Mouse (Mus musculus) midbrain, postnatal 0 days (tissue): ENCODE data around the gene Calm5. TPM values are rescaled to one million over a fixed set of nuclear protein-coding genes. Genes with fewer than 3 reads are reported as not detected.
"Not testable (repeated sequence)": the region's sequence is repeated elsewhere in the genome, so short reads cannot be mapped to it uniquely, and the experiment has no call there.

ENCODE experiments used
- ATAC-seq: fragments of 200-750 bp; cut with Nextera tagmentation; 2 replicates; pipeline ENCODE4 v1.8.0; 2017; ENCODE audit warnings: moderate number of reproducible peaks, mild to moderate bottlenecking, moderate TSS enrichment, moderate library complexity; ENCODE audit not compliant: low FRiP score
- DNase-seq: peaks from one replicate; pipeline ENCODE4 v3.0.0-alpha.2; 2015; ENCODE audit warnings: low spot score
- H3K27ac ChIP-seq: fragments of 300-500 bp; sonication (generic); 2 replicates; pipeline ENCODE4 v1.5.1; 2014; ENCODE audit warnings: low read depth, mild to moderate bottlenecking, low read length, mixed read lengths
- H3K27me3 ChIP-seq: fragments of 300-500 bp; sonication (generic); 2 replicates; pipeline ENCODE4 v1.6.1; 2014; ENCODE audit warnings: low read length, control low read depth, mixed read lengths; ENCODE audit not compliant: insufficient read depth
- H3K36me3 ChIP-seq: fragments of 300-500 bp; sonication (generic); 2 replicates; pipeline ENCODE4 v1.6.1; 2014; ENCODE audit warnings: low read length, control low read depth, mixed read lengths; ENCODE audit not compliant: insufficient read depth
- H3K4me1 ChIP-seq: fragments of 300-500 bp; sonication (generic); 2 replicates; pipeline ENCODE4 v1.6.1; 2014; ENCODE audit warnings: mild to moderate bottlenecking, control low read depth, antibody characterized with exemption, low read length, mixed read lengths; ENCODE audit not compliant: insufficient read depth
- H3K4me2 ChIP-seq: fragments of 300-500 bp; sonication (generic); 2 replicates; pipeline ENCODE4 v1.6.1; 2014; ENCODE audit warnings: low read depth, mild to moderate bottlenecking, low read length, mixed read lengths; ENCODE audit not compliant: poor library complexity, severe bottlenecking
- H3K4me3 ChIP-seq: fragments of 300-500 bp; sonication (generic); 2 replicates; pipeline ENCODE4 v1.5.1; 2014; ENCODE audit warnings: low read depth, mild to moderate bottlenecking, low read length, moderate library complexity
- H3K9ac ChIP-seq: fragments of 300-500 bp; sonication (generic); replicated peaks from 2 replicates; pipeline ENCODE4 v1.6.1; 2014; ENCODE audit warnings: mild to moderate bottlenecking, low read length, moderate library complexity, mixed read lengths; ENCODE audit not compliant: poor library complexity, severe bottlenecking
- H3K9me3 ChIP-seq: fragments of 300-500 bp; sonication (generic); 2 replicates; pipeline ENCODE4 v1.6.1; 2016; ENCODE audit warnings: low read length, control low read depth
- CTCF ChIP-seq: IDR thresholded peaks from 2 replicates; pipeline ENCODE4 v1.5.1; 2016; ENCODE audit warnings: antibody characterized with exemption, mild to moderate bottlenecking
- WGBS: fragments of 180-500 bp; shearing (Covaris S2); extraction: QIAGEN DNeasy Blood & Tissue Kit; methylation state at CpG from one replicate; pipeline ENCODE4 v1.1.7; 2014; 5-methylcytosine and 5-hydroxymethylcytosine counted together
- polyA plus RNA-seq: library from polyadenylated mRNA; unstranded; fragments of >200 nt; fragmentation: Nextera tagmentation; extraction: Ambion mirVana; gene quantifications from 2 replicates; pipeline ENCODE4 v1.2.1, GENCODE M21; 2015
- total RNA-seq: library from RNA; depleted of rRNA; stranded (reverse); fragments of >200 nt; gene quantifications from 2 replicates; pipeline ENCODE4 v1.2.3, GENCODE M21; 2014; rRNA removed

Calm5 gene
- total and polyA plus RNA-seq, 2 experiments from 2014 or later: not detected

DNA sequence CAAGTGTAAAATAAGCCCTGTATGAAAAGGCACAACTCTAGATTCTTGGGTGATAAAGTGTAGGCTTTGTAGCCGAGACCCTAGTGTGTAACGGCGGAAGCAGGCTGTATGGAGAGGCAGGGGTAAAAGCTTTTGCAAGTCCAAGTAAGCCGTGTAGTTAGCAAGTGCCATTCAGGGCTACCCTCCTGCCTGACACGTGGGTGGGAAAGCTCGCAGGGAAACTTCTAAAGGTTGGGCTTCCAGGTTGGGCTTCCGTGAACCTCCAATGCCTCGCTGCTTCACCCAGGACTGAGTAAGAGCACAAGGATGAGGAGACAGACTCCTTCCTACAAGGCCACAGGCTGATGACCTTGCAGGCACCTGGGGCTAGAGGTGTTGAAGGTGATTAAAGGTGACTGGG lies 40.6 kb downstream of the Calm5 start:
- Histone ChIP-seq H3K27me3 (no peaks in the 10 kb centered on the region), H3K27ac (no peak overlapping the region), H3K9ac (no peak overlapping the region), H3K4me1 (no peaks in the 10 kb centered on the region), H3K9me3 (no peaks in the 10 kb centered on the region), H3K4me2 (no peak overlapping the region), H3K4me3 (no peak overlapping the region), H3K36me3 (no peaks in the 10 kb centered on the region)
- 81% methylated on average over 8 of the region's 8 CpGs for WGBS
- no peak for TF ChIP-seq CTCF
- DNase-seq (no peak), ATAC-seq (no peak)

DNA sequence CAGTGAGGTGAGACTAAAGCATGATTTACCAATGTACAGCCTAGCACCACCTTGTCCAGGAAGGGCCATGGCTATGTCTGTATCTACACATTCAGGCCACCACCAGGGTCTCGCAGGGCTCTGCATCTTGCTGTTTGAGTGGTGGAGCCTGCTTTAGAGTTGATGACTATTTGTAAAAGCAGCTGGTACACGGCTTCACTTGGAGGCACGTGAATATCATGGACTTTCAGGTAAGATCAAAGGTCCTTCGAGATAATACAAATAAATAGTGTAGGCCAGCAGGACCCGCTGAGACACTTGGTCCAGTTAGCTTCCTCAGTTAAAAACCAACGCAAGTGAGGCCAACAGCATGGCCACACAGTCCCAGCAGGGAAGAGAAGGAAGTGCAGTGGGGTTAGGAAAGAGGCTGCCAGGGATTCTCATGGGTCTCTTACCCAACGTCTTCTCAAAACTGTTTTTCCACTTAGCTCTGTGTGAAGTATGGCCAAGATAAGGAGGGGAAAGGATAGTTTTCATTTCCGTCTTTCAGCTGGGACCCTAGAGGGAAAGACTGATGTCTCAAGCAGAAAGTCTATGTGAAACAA lies 41.5 kb downstream of the Calm5 start:
- Histone ChIP-seq H3K9me3 (no peaks in the 10 kb centered on the region), H3K27me3 (no peaks in the 10 kb centered on the region), H3K4me1 (no peaks in the 10 kb centered on the region), H3K27ac (no peak overlapping the region), H3K9ac (no peak overlapping the region), H3K4me2 (no peak overlapping the region), H3K4me3 (no peak overlapping the region), H3K36me3 (no peaks in the 10 kb centered on the region)
- no peak for DNase-seq
- TF ChIP-seq CTCF: no peak
- ATAC-seq: no peak
- 89% methylated on average over 8 of the region's 8 CpGs for WGBS

DNA sequence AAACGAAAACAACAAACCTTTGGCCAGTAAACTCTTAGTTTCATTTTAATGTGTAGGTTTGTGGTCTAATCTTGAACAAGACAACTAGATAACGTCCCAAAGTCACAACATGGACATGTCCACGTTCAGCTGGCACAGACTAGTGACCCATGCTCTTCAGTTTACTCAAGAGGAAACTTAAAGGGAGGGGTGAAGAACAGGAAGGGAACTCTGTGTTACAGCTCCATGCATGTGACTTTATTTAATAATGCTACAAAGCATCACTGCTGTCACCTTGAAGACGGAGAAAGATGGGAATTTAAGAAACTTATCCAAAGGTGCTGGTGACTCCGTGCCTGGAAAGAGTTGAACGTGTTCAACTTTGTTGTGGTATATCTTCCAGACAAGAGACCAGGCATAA lies 42.1 kb downstream of the Calm5 start:
- Histone ChIP-seq H3K4me3 (no peak overlapping the region), H3K27ac (no peak overlapping the region), H3K9me3 (no peaks in the 10 kb centered on the region), H3K9ac (no peak overlapping the region), H3K4me1 (no peaks in the 10 kb centered on the region), H3K4me2 (no peak overlapping the region), H3K27me3 (no peaks in the 10 kb centered on the region), H3K36me3 (no peaks in the 10 kb centered on the region)
- TF ChIP-seq CTCF: no peak
- 91% methylated on average over 6 of the region's 6 CpGs for WGBS
- no peak for DNase-seq
- no peak for ATAC-seq

DNA sequence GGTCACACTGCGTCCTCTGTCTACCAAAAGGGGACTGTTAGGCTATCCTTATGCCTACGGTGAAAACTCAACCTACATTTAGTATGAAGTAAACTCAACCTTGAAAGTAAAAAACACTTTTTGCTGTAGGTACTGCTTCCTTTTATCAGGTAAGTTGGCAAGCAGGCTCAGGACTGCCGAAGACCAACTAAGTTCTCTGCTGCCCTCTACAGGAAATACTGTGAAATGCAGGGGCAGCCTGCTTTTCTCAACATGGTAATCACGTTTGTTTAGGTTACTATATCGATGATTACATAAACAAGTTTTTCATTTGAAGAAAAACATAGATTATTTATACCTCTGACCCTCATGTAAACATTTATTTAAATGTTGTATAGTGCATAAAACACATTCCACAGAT lies 42.9 kb downstream of the Calm5 start:
- no peak for ATAC-seq
- WGBS: 36% methylated on average over 5 of the region's 5 CpGs

DNA sequence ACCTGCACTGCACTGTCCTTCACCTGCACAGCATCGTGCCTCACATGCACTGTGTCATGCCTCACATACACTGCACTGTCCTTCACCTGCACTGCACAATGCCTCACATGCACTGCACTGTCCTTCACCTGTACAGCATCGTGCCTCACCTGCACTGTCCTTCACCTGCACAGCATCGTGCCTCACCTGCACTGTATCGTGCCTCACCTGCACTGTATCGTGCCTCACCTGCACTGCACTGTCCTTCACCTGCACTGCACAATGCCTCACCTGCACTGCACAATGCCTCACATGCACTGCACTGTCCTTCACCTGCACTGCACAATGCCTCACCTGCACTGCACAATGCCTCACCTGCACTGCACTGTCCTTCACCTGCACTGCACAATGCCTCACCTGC lies 44.2 kb downstream of the Calm5 start:
- not testable (repeated sequence) for H3K27ac ChIP-seq, H3K27me3 ChIP-seq, H3K4me1 ChIP-seq, DNase-seq, ATAC-seq, H3K4me3 ChIP-seq, H3K9me3 ChIP-seq, H3K9ac ChIP-seq, H3K36me3 ChIP-seq, H3K4me2 ChIP-seq
- 92% methylated on average over 5 of the region's 5 CpGs for WGBS

More for the DNA sequence above, 42.9 kb downstream of the Calm5 start:
- H3K9ac ChIP-seq: no peak overlapping the region
- no peaks in the 10 kb centered on the region for H3K4me1 ChIP-seq
- H3K27ac ChIP-seq: no peak overlapping the region
- peak; percentile 97 for TF ChIP-seq CTCF
- peak; percentile 86 for DNase-seq
- no peaks in the 10 kb centered on the region for H3K9me3 ChIP-seq
- H3K4me2 ChIP-seq: no peak overlapping the region
- no peak overlapping the region for H3K4me3 ChIP-seq
- no peaks in the 10 kb centered on the region for H3K36me3 ChIP-seq
- no peaks in the 10 kb centered on the region for H3K27me3 ChIP-seq

DNA sequence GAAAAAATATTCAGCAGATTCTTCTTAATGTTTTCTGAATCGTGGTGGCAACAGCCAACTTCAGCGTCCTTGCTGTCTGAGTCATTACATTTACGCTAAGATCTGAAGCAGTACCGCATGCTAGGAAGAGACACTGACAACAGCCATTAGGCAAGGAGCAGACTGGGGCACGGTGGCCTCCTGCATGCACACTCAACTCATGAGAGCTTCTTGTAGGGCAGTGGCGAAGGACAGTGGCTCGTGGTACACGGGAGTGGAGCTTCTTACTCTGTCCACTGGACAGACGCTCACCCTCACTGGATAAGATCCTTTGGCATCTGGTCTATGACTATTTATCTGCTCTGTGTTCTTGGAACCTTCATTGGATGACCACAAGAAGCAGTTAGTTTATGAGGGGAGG lies 45.3 kb downstream of the Calm5 start:
- Histone ChIP-seq H3K4me2 (no peak overlapping the region), H3K9me3 (no peaks in the 10 kb centered on the region), H3K9ac (no peak overlapping the region), H3K4me3 (no peak overlapping the region), H3K27ac (no peak overlapping the region), H3K27me3 (no peaks in the 10 kb centered on the region), H3K36me3 (no peaks in the 10 kb centered on the region), H3K4me1 (no peaks in the 10 kb centered on the region)
- TF ChIP-seq CTCF: no peak
- WGBS: 93% methylated on average over 9 of the region's 9 CpGs
- no peak for DNase-seq
- ATAC-seq: peak; percentile 29; the same call in 1 of the 2 replicates

Other genes with a start within 250 kb of the Calm5 start
- gene Fam208b, start 243.1 kb upstream of the Calm5 start, total RNA-seq: 34.9 and 40.8 TPM in 2 replicates
- 6.8 and 10.1 TPM in 2 replicates for gene Fam208b, start 243.1 kb upstream of the Calm5 start, polyA plus RNA-seq
- gene Asb13, start 220.1 kb upstream of the Calm5 start, total RNA-seq: 10.9 and 16.8 TPM in 2 replicates
- gene Asb13, start 220.1 kb upstream of the Calm5 start, polyA plus RNA-seq: 15.1 and 17.3 TPM in 2 replicates
- 0.44 TPM in 1 of 2 replicates, not detected in the other for gene Calml3, start 49.9 kb upstream of the Calm5 start, total RNA-seq
- not detected in 2 replicates for gene Calml3, start 49.9 kb upstream of the Calm5 start, polyA plus RNA-seq
- 3.7 TPM in 1 of 2 replicates, not detected in the other for gene Calm4, start 16.4 kb upstream of the Calm5 start, total RNA-seq
- gene Calm4, start 16.4 kb upstream of the Calm5 start, polyA plus RNA-seq: not detected in 2 replicates
- gene Net1, start 64.0 kb downstream of the Calm5 start, total RNA-seq: 16.7 and 17.7 TPM in 2 replicates
- gene Net1, start 64.0 kb downstream of the Calm5 start, polyA plus RNA-seq: 12.3 and 14.3 TPM in 2 replicates
- gene Tubal3, start 64.1 kb downstream of the Calm5 start, total RNA-seq: not detected in 2 replicates
- gene Tubal3, start 64.1 kb downstream of the Calm5 start, polyA plus RNA-seq: not detected in 2 replicates
- gene Ucn3, start 91.2 kb downstream of the Calm5 start, total RNA-seq: 0.14 and 0.71 TPM in 2 replicates
- 0.27 and 0.29 TPM in 2 replicates for gene Ucn3, start 91.2 kb downstream of the Calm5 start, polyA plus RNA-seq
- gene Akr1c14, start 194.8 kb downstream of the Calm5 start, total RNA-seq: 0.66 and 1.5 TPM in 2 replicates
- 1.1 and 1.2 TPM in 2 replicates for gene Akr1c14, start 194.8 kb downstream of the Calm5 start, polyA plus RNA-seq